Mouse (Mus musculus) T-helper 2 cell (primary cell): ENCODE results near the gene Ss18l1.

ENCODE experiments used
- in situ Hi-C: fragments of 300-600 bp; cut with MboI, MseI; formaldehyde crosslinking; loops from one replicate; pipeline ENCODE4 v1.15.1; 2025; ENCODE audit warnings: high pct_unique_total_duplicates

Ss18l1 gene

DNA sequence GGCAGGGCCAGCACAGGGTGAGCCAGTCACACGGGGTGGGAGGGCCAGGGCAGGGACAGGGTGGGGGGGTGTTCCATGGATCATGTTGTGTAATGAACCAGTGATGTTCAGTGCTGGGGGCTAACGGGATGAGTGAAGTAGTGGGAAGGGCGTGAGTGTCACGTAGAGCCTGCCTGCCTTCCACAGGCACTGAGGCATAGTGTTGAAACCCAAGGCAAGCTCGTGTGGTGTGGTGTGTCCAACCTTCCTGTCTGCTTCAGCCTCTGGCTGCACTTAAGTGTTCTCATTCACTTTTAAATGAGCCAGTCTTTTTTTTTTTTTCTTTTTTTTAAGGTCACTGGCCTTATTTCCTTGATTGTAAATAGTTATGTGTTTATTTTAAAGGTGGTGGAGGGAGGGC is 7.6 kb upstream of the Ss18l1 start:
- in situ Hi-C loops, result no loop called here

DNA sequence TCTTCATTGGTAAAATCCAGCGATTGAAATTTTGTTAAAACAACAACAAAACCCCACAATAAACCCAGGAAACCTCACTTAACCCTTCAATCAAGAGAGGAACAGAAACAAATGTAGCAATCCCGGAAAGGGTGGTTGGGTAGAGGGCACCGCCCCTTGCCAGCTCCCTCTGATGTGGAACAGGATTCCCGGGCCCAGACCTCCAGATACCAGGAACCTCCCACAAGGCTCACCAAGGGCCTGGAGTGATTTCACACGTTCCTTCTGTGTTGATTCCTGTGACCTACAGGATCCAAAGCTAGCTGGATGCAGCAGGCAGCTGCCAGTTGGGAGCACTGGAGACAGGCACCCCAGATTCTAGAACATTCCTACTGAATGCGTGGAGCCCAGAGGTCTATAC is 1.9 kb upstream of the Ss18l1 start:
- in situ Hi-C loops, result loop anchor here (5.0 kb wide), 1 partner anchor 77 kb away; the partner anchor contains the start of gene Osbpl2

DNA sequence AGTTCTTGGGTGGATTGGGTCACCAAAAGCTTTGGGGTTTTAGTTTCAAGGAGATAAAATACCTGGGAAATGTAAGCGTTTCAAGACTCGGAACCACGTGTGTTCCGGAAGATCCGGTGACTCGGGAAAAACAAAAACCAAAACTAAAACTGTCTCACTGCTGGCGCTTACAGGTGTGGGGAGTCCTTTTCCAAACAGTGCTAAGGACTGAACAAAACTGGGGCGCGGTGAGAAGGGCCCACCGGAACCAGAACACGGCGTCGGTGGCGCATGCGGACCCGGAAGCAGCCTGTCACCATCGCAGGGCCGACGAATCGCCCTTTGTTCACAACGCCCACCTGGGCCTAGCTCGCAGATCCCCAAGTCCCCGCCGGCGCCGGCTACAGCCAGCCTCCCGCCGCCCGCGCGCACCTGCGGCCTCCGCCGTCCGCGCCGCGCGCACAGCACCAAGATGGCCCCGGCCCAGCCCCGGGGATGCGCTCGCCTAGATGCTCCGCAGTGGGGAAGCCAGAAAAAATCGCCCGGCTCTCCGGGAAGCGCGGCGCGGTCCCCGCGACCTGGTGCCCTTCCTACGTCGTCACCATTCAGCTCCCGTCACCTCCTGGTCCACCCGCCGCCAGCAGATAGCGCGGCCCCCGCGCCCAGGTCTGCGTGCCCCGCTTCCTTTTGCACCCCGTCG is 593 bp upstream of the Ss18l1 start:
- in situ Hi-C loops, result loop anchor here (5.0 kb wide), 1 partner anchor 76 kb away; the partner anchor contains the start of gene Osbpl2

DNA sequence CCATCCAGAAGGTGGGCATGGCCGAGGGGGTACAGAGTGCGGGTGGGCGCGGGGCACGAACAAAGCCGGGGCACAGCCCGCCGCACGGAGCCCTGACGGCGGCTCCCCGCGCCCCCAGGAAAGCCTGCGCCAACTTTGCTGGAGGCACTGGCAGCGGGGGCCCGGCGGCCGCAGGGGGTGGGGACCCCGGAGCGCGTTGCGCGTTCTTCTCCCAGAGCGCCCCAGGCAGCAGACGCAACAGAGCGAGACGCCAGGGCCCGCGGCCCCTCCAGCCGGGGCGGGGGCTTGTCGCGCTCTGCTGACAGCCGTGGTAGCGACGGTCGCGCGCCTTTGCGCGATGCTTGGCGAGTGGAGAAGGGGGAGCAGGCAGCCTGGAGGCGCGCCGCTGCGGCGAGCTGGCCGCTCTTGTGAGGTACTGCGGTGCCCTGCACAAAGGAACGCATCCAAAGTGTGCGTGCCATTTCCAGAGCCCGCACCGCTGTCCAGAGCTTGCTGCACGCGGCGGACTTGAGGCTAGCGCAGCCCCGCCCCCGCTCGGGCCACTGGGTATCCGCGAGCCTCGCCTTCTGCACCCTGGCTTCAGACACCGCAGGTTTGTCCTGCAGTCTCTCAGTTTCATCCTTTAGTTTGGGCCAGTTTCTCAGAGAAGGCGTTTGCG is 678 bp downstream of the Ss18l1 start:
- in situ Hi-C loops, result loop anchor here (5.0 kb wide), 1 partner anchor 74 kb away; the partner anchor contains the start of gene Osbpl2

DNA sequence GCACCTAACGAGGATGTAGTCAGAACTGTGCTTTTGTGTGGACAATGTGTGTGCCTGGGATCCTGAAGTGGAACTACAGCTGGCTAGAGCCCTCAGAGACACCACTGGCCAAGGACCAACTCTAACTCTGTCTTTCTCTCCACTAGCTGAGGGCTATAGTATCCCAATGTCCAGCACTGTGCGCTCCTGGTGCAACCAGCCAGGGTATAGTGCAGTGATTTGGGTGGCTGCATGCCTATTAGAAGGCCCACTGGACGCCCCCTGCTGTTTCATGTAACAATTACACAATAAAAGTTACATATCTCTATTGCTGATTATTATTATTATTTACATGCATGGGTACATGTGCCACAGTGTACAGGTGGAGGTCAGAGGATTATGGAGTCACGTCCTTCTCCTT is 3.0 kb downstream of the Ss18l1 start:
- in situ Hi-C loops, result loop anchor here (5.0 kb wide), 1 partner anchor 133 kb away; no protein-coding TSS in a partner anchor

DNA sequence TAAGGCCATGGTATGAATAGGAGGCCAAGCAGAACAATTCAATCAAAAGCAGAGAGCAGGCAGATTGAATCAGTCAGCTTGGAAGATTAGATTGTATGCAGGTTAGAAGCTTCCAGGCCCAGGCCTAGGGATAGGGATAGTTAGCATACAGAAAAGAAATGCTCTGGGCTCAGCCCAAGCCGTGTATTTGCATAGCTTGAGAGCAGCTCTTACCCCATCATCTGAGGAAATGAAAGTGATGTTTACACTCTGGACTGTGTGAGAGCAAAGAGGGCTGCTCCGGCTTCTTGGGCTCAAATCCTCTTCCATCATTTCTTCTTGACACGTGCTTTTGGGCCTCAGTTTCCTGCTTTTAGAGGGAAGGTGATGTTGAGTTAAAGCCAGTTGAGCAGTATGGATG is 5.3 kb downstream of the Ss18l1 start:
- in situ Hi-C loops, result loop anchor here (5.0 kb wide), 1 partner anchor 135 kb away; no protein-coding TSS in a partner anchor

DNA sequence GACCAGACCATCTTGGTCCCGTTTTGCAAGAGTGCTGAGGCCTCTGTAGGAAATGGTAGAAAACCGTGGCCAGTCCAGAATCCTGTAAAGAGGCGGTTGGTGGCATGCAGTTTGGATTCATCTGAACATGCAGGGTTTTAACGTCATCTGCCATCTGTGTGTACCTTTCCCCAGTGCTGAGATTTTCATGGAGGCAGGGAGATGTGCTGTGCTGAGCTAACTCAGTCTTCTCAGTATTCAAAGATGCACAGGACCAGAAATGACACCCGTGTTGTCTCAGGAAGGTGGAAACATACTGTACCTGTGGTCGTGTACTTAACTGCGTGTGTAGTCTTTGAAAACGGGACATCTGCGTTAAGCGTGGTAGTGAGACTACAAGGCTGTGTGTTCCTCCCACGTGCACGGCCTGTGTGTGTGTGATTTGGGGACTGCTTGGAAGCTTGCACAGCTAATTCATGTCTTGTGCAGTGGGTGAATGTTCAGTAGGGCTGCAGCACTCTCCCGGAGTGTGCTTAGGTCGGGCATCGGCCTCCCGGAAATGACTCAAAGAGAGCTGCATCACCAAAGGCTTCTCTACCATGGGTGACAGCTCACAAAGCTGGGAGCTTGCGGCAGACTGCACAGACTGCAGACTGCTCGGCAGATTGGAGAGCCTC is 5.8 kb downstream of the Ss18l1 start:
- in situ Hi-C loops, result loop anchor here (5.0 kb wide), 1 partner anchor 136 kb away; no protein-coding TSS in a partner anchor

DNA sequence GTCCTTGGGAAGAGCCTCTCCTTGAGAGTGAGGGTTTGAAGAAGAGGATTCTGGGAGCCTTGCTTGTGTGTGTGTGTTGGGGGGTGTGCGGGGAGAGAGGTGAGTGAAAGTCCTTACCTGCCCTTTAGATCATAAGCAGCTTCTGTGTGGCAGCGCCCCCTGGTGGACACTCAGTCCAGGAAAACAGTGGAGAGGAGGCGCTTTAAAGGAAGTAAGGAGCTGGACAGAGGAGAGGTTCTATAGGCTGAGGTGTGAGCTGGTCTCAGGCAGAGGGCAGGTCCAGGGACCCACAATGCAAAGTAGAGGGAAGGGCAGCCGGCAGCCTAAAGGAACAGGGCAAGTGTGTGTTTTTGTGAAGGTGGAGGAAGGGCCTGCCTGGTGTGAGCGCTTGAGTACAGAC is 8.7 kb downstream of the Ss18l1 start:
- in situ Hi-C loops, result no loop called here

DNA sequence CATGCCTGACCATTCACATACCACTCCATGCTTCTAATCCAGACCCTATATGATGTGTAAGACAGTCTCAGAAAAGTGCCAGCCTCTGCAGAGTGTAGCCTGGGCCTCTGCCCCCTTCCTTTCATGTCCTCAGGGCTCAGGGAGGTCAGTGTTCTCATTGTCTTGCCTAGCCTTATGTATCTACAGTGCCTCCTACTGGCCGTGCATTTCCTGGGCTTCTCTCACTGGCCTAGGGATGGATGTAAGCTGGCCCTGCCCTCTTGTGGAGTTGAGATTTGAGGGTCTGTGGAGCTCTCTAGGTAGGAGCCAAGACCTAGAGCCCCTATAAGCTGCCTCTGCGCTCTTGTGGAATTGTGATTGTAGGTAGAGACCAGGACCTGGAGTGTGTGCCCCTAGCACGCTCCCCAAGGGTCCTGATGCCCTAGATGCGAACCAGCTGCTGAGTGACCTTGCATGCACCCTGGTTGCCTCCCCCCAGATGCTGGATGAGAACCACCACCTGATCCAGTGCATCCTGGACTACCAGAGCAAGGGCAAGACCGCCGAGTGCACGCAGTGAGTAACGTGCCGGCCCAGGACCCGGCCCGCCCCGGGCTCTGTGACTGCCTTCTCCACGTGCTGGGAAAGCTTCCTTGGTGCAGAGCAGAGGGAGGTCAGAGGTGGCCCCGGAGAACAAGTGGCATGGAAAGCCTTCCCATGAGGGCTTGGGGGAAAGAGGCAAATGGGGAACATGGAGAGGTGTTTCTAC is 9.9 kb downstream of the Ss18l1 start:
- in situ Hi-C loops, result no loop called here

DNA sequence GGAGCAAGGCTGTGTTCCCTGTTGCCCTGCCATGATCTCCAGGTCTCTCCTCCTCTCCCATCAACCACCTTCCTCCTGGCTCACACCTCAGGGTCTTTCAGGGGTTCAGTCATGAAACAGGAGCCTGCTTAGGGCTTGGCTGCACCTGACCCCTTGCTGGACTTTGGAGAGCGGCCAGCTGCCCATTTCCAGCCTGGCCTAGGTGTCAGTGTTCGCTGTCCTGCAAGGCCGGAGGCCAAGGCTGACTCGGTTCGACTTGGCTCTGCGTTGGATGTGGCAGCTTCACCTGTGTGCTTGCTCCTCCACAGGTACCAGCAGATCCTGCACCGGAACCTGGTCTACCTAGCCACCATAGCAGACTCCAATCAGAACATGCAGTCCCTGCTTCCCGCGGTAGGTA is 10.7 kb downstream of the Ss18l1 start:
- in situ Hi-C loops, result no loop called here

DNA sequence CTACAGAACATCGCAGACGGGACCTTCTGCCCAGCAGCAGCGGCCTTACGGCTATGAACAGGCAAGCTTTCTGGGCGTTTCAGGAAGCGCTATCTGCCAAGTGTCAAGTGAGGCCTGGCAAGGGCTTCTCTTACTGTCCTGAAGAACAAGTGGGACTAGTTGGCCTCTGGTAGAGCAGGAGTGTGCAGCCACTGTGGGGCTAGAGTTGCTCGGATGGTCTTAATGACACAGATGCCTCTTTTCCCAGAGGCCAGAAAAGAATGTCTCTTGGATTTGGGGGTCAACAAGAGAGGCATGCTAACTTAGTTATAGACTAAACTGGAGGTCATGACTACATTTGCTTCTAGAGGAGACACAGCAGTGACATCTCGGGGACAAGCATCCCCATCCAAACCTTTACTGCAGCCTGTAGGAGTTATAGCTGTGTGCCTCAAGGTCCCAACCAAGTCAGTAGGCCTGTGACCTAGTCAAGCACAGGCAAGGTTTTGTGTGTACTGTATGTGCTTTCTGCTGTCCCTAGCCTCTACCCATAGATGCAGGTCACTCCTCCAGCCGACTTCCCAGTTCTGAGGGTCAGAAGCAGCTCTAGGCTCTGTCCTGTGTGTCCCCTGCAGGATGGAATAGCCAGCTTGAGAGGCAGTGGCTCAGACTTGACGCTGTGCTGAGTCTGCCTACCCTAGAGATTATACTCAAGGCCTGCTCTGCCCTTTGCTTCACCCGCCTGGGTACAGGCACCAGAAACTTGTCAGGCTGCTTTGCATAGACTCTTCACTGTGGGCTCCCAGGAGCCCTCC is 21.2 kb downstream of the Ss18l1 start:
- in situ Hi-C loops, result no loop called here

DNA sequence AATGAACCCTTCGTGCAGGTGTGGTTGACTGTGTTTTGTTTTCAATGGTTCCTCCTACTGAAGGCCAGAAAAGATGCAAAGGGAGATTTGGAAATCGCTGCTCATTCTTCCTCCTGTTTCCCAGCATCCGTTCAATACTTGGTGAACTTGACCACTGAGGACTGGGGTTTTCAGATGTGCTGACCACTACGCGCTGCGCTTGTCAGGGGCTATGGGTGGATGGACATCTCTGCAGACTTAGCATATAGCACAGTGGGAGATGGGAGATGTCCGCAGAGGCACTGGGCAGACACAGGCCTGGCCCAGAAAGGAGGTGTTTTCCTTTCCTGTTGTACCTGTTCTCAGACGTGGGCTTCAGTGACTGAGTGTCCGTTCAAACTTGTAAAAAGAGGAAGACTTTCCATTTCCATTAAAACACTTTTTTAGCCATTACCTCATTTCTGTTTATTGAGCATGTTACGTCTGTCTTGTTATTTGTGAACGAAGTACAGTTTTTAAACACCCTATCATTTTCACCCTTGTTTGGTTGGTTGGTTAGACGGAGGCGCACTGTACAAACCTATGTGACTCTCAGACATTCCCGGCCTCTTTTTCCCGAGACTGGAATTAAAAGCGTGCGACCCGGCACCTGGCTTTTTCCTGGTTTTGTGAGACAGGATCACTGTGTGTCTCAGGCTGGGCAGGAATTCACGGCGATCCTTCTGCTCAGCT is 27.6 kb downstream of the Ss18l1 start:
- in situ Hi-C loops, result loop anchor here (5.0 kb wide), 1 partner anchor 43 kb away; no protein-coding TSS in a partner anchor

DNA sequence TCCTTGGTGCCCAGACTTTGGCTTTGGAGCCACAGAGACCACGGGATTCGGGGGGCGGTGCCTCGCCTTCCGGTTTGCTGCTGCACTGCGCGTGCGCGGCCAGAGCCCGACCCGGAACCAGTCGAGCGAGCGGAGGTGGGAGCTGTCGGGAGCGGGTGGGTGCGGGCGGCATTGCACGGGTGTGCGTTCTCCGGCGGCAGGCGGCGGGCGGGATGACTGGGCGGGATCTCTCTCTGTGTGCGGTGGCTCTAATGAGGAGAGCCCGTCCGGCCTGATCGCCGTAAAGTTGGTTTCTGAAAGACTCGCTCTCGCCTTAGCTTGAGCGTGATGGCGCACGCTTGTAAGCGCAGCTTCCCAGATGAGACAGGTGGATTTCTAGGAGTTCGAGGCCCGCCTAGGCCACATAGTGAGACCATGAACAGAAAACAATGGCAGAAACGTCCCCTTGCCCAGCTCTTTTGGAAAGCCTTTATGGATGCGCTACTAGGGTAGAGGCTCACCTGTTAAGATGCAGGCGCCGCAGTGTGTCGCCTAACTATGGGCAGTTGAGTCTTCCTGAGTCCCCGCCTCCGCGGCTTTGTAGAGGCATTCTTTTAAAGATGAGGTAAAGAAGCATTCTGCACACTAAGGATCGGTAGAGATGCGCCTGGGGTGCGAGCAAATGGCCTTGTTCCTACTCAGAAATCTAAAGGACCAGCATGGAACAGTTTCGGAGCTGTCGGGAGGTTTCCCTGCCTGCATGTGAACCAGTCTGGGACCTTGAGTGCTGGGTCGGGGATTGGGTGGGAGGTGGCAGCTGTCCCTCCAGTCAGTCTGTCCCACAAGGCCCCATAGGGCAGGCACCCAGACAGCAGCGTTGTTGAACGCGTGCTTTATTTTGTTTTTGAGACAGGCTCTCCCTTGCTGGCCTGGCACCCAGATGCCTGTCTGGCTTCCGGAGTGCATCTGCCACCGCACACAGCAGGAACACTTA is 28.5 kb downstream of the Ss18l1 start, which contains the start of gene Mtg2:
Gene Mtg2 (plus strand): TSS at position 108 of the 973 bp plus-strand sequence.
- in situ Hi-C loops, result loop anchor here (5.0 kb wide), 1 partner anchor 43 kb away; no protein-coding TSS in a partner anchor

DNA sequence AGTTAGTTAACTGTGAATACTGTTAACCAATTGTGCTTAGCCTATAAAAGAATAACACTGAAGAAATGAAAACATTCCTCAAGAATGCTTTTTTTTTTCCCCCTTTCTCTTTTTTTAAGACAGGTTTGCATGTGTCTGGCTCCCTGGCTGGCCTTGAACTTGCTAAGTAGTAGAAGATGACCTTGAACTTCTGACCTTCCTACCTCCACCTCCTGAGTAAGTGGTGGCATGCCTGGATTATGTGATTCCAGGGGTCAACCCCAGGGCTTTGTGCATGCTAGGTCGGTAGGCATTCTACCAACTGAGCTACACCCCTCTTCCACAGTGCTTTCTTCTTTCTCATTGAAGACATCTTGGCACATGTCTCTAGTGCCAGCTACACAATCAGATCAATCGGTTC is 29.4 kb downstream of the Ss18l1 start:
- in situ Hi-C loops, result loop anchor here (5.0 kb wide), 1 partner anchor 44 kb away; no protein-coding TSS in a partner anchor

DNA sequence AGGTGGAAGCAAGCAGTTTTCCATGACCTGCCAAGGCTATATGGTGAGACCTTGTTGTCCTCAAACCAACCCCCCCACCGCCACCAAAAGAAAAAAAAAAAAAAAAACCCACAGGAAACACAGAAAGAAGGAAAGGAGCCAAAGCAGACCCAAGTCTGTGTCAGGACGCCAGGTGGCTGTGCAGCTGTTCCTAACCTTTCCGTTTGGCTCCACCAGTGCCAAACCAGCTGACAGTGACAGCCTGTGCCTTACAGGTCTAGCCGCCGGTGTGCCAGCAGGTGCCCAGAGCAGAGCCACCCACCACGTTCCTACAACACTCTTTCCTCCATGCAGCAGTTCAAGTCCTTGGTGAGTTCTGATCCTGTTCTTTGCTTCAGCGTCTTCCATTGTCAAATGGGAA is 30.6 kb downstream of the Ss18l1 start:
- in situ Hi-C loops, result loop anchor here (5.0 kb wide), 1 partner anchor 46 kb away; no protein-coding TSS in a partner anchor

DNA sequence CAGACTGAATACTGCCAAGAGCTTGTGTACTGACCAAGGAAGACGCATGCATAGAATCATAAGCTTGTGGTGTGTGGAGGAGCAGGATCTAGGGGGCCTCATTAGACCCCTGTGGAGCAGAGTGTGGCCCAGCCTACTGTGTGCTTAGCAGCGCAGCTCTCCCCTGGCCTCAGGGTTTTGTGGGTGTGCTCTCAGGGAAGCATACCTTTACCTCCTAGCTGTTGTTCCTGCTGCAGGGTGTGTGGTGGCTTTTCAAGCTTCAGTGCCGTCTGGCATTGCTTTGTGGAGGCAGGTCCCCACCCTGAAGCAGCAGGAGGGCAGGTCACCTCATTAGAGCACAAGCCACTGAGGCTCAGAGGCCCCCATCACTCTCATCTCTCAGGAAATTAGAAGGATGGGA is 35.3 kb downstream of the Ss18l1 start:
- in situ Hi-C loops, result no loop called here

DNA sequence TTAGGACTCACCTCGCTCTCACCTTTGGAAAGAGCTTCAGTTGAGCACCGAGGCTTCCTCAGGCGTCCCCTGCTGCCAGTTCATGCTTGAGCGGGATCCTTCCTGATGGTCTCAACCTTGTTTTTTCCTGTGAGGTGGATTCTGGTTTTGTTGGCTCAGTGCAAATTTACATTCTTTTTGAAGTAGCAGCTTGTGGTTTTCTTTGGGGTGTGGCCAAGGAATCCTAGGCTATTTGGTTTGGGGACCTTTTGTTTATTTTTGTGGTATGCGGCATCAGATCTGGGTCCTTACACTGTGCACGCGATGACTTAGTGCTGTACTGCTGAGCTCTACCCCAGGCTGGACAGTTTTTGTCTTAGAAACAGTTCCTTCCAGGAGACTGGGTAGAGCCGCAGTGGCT is 38.4 kb downstream of the Ss18l1 start:
- in situ Hi-C loops, result no loop called here

DNA sequence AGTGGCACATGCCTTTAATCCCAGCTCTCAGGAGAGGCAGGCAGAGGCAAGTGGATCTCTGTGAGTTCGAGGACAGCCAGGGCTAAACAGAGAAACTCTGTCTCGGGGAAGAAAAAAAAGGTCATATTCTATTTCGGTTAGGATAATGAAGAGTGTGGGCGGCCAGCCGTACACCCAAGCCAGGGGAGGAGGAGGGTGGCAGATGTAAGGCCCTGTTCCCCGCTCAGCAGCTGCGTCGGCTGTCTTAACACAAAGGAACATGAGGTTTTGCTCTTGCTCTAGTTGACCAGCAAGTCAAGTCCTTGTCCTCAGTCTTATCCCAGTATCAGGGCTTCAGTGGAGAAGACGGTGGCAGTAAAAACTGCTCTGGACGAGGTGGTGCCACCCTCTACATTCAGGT is 40.8 kb downstream of the Ss18l1 start:
- in situ Hi-C loops, result no loop called here

DNA sequence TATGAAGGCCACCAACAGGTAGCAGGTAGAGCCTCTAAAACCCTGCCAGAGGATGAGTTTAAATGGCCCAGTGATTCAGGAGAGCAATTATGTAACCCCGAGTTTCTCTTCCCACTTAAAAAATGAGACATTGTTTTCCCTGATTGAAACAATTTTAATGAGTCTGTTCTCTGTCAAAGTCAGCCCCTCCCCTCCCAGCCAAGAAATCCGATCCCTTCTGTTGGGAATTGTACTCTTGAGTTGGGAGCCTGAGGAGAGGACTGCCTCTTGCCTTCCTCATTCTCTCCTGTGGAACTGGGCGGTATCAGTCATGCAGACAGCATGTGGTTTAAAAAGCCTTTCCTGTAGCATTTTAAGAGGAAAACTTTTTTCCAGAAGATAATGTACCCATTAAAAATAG is 42.3 kb downstream of the Ss18l1 start:
- in situ Hi-C loops, result no loop called here
